Mouse (Mus musculus): Measurements from ENCODE around the gene Fgfr2. TPM values are rescaled to one million over a fixed set of nuclear protein-coding genes. Genes with fewer than 3 reads are reported as not detected.

The Fgfr2 gene
- polyA plus RNA-seq, 1 experiment = 0.17 TPM

- no peak overlapping the region for H3K4me2 ChIP-seq (ENCODE audit: low read depth)
- peaks cover 11% of the 10 kb centered on the region for H3K36me3 ChIP-seq (ENCODE audit: control insufficient read depth, insufficient read depth)
- H3K4me3 ChIP-seq = no peak overlapping the region
- no peak overlapping the region for H3ac ChIP-seq (ENCODE audit: control insufficient read depth, insufficient read length)
- no peaks in the 10 kb centered on the region for H3K79me2 ChIP-seq (ENCODE audit: control insufficient read depth, insufficient read depth)
- no peaks in the 10 kb centered on the region for H3K27me3 ChIP-seq (ENCODE audit: control insufficient read depth, insufficient read depth, insufficient read length)
- TF ChIP-seq MAX (IDR thresholded peaks at IDR 0.05; ENCODE audit: low read depth) (no peak), USF1 (IDR thresholded peaks at IDR 0.05; ENCODE audit: low read depth) (no peak), CEBPB (IDR thresholded peaks at IDR 0.05; ENCODE audit: insufficient read depth, poor library complexity, severe bottlenecking) (no peak), E2F4 (IDR thresholded peaks at IDR 0.05; ENCODE audit: insufficient read depth) (no peak), POLR2AphosphoS2 (IDR thresholded peaks at IDR 0.05; ENCODE audit: insufficient read length, low read depth) (no peak), TCF12 (IDR thresholded peaks at IDR 0.05; ENCODE audit: insufficient read depth, poor library complexity, severe bottlenecking) (no peak), SRF (IDR thresholded peaks at IDR 0.05; ENCODE audit: control insufficient read depth, insufficient read length, low read depth) (no peak), TCF3 (IDR thresholded peaks at IDR 0.05; ENCODE audit: insufficient read length, low read depth) (no peak), POLR2A (IDR thresholded peaks at IDR 0.05; ENCODE audit: insufficient read length, low read depth) (no peak)
These were observed 302.5 kb downstream of the Fgfr2 start for GRCm38 (mm10) chr7:132820692-132821091.

GRCm38 (mm10) chr7:132817056-132817455 is 306.1 kb downstream of the Fgfr2 start:
- H3ac ChIP-seq (ENCODE audit: control insufficient read depth, insufficient read length) = no peak overlapping the region
- TF ChIP-seq MAX (IDR thresholded peaks at IDR 0.05; ENCODE audit: low read depth) (no peak), USF1 (IDR thresholded peaks at IDR 0.05; ENCODE audit: low read depth) (no peak), CEBPB (IDR thresholded peaks at IDR 0.05; ENCODE audit: insufficient read depth, poor library complexity, severe bottlenecking) (no peak), SRF (IDR thresholded peaks at IDR 0.05; ENCODE audit: control insufficient read depth, insufficient read length, low read depth) (no peak), REST (IDR thresholded peaks at IDR 0.05; ENCODE audit: insufficient read depth, insufficient read length) (no peak), POLR2AphosphoS2 (IDR thresholded peaks at IDR 0.05; ENCODE audit: insufficient read length, low read depth) (no peak), TCF12 (IDR thresholded peaks at IDR 0.05; ENCODE audit: insufficient read depth, poor library complexity, severe bottlenecking) (no peak), TCF3 (IDR thresholded peaks at IDR 0.05; ENCODE audit: insufficient read length, low read depth) (no peak)
- H3K36me3 ChIP-seq (ENCODE audit: control insufficient read depth, insufficient read depth) = peaks cover 3% of the 10 kb centered on the region
- no peaks in the 10 kb centered on the region for H3K27me3 ChIP-seq (ENCODE audit: control insufficient read depth, insufficient read depth, insufficient read length)
- H3K4me2 ChIP-seq (ENCODE audit: low read depth) = no peak overlapping the region
- no peak overlapping the region for H3K4me3 ChIP-seq
- peaks cover 6% of the 10 kb centered on the region for H3K79me2 ChIP-seq (ENCODE audit: control insufficient read depth, insufficient read depth)

GRCm38 (mm10) chr7:132816528-132816927 is 306.6 kb downstream of the Fgfr2 start:
- H3K27me3 ChIP-seq (ENCODE audit: control insufficient read depth, insufficient read depth, insufficient read length) = no peaks in the 10 kb centered on the region
- H3K4me2 ChIP-seq (ENCODE audit: low read depth) = no peak overlapping the region
- no peak overlapping the region for H3ac ChIP-seq (ENCODE audit: control insufficient read depth, insufficient read length)
- H3K36me3 ChIP-seq (ENCODE audit: control insufficient read depth, insufficient read depth) = peaks cover 3% of the 10 kb centered on the region
- H3K79me2 ChIP-seq (ENCODE audit: control insufficient read depth, insufficient read depth) = peaks cover 6% of the 10 kb centered on the region
- H3K4me3 ChIP-seq = no peak overlapping the region
- TF ChIP-seq POLR2AphosphoS2 (IDR thresholded peaks at IDR 0.05; ENCODE audit: insufficient read length, low read depth) = no peak
- TF ChIP-seq TCF12 (IDR thresholded peaks at IDR 0.05; ENCODE audit: insufficient read depth, poor library complexity, severe bottlenecking) = no peak
- no peak for TF ChIP-seq USF1 (IDR thresholded peaks at IDR 0.05; ENCODE audit: low read depth)
- no peak for TF ChIP-seq MYOG (IDR thresholded peaks at IDR 0.05; ENCODE audit: control insufficient read depth in 1 of 3, insufficient read depth in 1 of 3, insufficient read length in 2 of 3, low read depth in 2 of 3)
- no peak for TF ChIP-seq MYOD1 (IDR thresholded peaks at IDR 0.05; ENCODE audit: control insufficient read depth in 1 of 3, insufficient read length in 2 of 3, low read depth in 2 of 3)
- no peak for TF ChIP-seq SRF (IDR thresholded peaks at IDR 0.05; ENCODE audit: control insufficient read depth, insufficient read length, low read depth)
- TF ChIP-seq REST (IDR thresholded peaks at IDR 0.05; ENCODE audit: insufficient read depth, insufficient read length) = no peak
- TF ChIP-seq TCF3 (IDR thresholded peaks at IDR 0.05; ENCODE audit: insufficient read length, low read depth) = no peak
- TF ChIP-seq E2F4 (IDR thresholded peaks at IDR 0.05; ENCODE audit: insufficient read depth) = no peak
- no peak for TF ChIP-seq MAX (IDR thresholded peaks at IDR 0.05; ENCODE audit: low read depth)
- no peak for TF ChIP-seq CEBPB (IDR thresholded peaks at IDR 0.05; ENCODE audit: insufficient read depth, poor library complexity, severe bottlenecking)
- no peak for TF ChIP-seq POLR2A (IDR thresholded peaks at IDR 0.05; ENCODE audit: insufficient read length, low read depth)

GRCm38 (mm10) chr7:132815081-132815480 is 308.1 kb downstream of the Fgfr2 start:
- TF ChIP-seq SRF (IDR thresholded peaks at IDR 0.05; ENCODE audit: control insufficient read depth, insufficient read length, low read depth) (no peak), TCF12 (IDR thresholded peaks at IDR 0.05; ENCODE audit: insufficient read depth, poor library complexity, severe bottlenecking) (no peak), MYOD1 (IDR thresholded peaks at IDR 0.05; ENCODE audit: control insufficient read depth in 1 of 3, insufficient read length in 2 of 3, low read depth in 2 of 3) (no peak), POLR2A (IDR thresholded peaks at IDR 0.05; ENCODE audit: insufficient read length, low read depth) (no peak), MAX (IDR thresholded peaks at IDR 0.05; ENCODE audit: low read depth) (no peak), REST (IDR thresholded peaks at IDR 0.05; ENCODE audit: insufficient read depth, insufficient read length) (no peak), TCF3 (IDR thresholded peaks at IDR 0.05; ENCODE audit: insufficient read length, low read depth) (no peak), MYOG (IDR thresholded peaks at IDR 0.05; ENCODE audit: control insufficient read depth in 1 of 3, insufficient read depth in 1 of 3, insufficient read length in 2 of 3, low read depth in 2 of 3) (no peak), CEBPB (IDR thresholded peaks at IDR 0.05; ENCODE audit: insufficient read depth, poor library complexity, severe bottlenecking) (no peak), USF1 (IDR thresholded peaks at IDR 0.05; ENCODE audit: low read depth) (no peak), E2F4 (IDR thresholded peaks at IDR 0.05; ENCODE audit: insufficient read depth) (no peak), POLR2AphosphoS2 (IDR thresholded peaks at IDR 0.05; ENCODE audit: insufficient read length, low read depth) (no peak)
- H3K27me3 ChIP-seq (ENCODE audit: control insufficient read depth, insufficient read depth, insufficient read length) = no peaks in the 10 kb centered on the region
- no peak overlapping the region for H3K4me3 ChIP-seq
- H3K4me2 ChIP-seq (ENCODE audit: low read depth) = no peak overlapping the region
- peaks cover 6% of the 10 kb centered on the region for H3K79me2 ChIP-seq (ENCODE audit: control insufficient read depth, insufficient read depth)
- H3ac ChIP-seq (ENCODE audit: control insufficient read depth, insufficient read length) = no peak overlapping the region
- H3K36me3 ChIP-seq (ENCODE audit: control insufficient read depth, insufficient read depth) = peaks cover 3% of the 10 kb centered on the region

- Histone ChIP-seq H3K4me2 (ENCODE audit: low read depth) (peak overlapping the region; percentile 97), H3ac (ENCODE audit: control insufficient read depth, insufficient read length) (peak overlapping the region; percentile 86), H3K4me3 (peak overlapping the region; percentile 56), H3K27me3 (ENCODE audit: control insufficient read depth, insufficient read depth, insufficient read length) (no peaks in the 10 kb centered on the region), H3K79me2 (ENCODE audit: control insufficient read depth, insufficient read depth) (peaks cover 12% of the 10 kb centered on the region), H3K36me3 (ENCODE audit: control insufficient read depth, insufficient read depth) (peaks cover 3% of the 10 kb centered on the region)
- TF ChIP-seq E2F4 (IDR thresholded peaks at IDR 0.05; ENCODE audit: insufficient read depth) = no peak
- no peak for TF ChIP-seq MAX (IDR thresholded peaks at IDR 0.05; ENCODE audit: low read depth)
These were observed 309.1 kb downstream of the Fgfr2 start for GRCm38 (mm10) chr7:132814089-132814450.
